Mouse (Mus musculus) adrenal gland, adult 10 weeks (tissue): Measurements from ENCODE around the gene Gbp8. TPM values are rescaled to one million over a fixed set of nuclear protein-coding genes. Genes with fewer than 3 reads are reported as not detected.

Experiments
- polyA plus RNA-seq: library from polyadenylated mRNA; stranded (reverse); fragments of 350-450 nt; fragmentation: Illumina TruSeq; extraction: RNeasy Lipid Tissue Mini Kit (QIAGEN cat#74804); gene quantifications from one replicate; pipeline ENCODE4 v1.2.3, GENCODE M21; 2014; ENCODE audit warnings: low read depth, low replicate concordance

Gbp8 gene
- polyA plus RNA-seq = 1.1 TPM

GRCm38 (mm10) chr5:105139409-105140088, at the start of gene Gbp8, which contains the start of the genes Gbp9 and Gbp4:
Gbp8 (minus strand) TSS chr5:105139540.
Gbp9 (minus strand) TSS chr5:105139539.
Gbp4 (minus strand) TSS chr5:105139586.

GRCm38 (mm10) chr5:104982535-104982934, 156.8 kb downstream of the Gbp8 start, which contains the start of gene Abcg3:
Abcg3 (minus strand) TSS chr5:104982718.

Other genes starting within 250 kb of the Gbp8 start
- 2.7 TPM for gene Abcg3, start 156.8 kb downstream of the Gbp8 start, polyA plus RNA-seq
- 27.3 TPM for gene Gbp9, start within 50 bp of the Gbp8 start, polyA plus RNA-seq
- 10.9 TPM for gene Gbp4, start within 50 bp of the Gbp8 start, polyA plus RNA-seq
- 3.3 TPM for gene Gbp10, start 100.0 kb upstream of the Gbp8 start, polyA plus RNA-seq
- gene Gm43302, start 154.2 kb upstream of the Gbp8 start, polyA plus RNA-seq = 0.87 TPM
- gene Gbp6, start 154.2 kb upstream of the Gbp8 start, polyA plus RNA-seq = 52.2 TPM